Mouse (Mus musculus): Measurements from ENCODE around the gene Timm44. TPM values are rescaled to one million over a fixed set of nuclear protein-coding genes. Genes with fewer than 3 reads are reported as not detected.
A peak's percentile ranks its signal among the peaks of the same experiment; 100 is the strongest.
"Not testable (repeated sequence)": the region's sequence is repeated elsewhere in the genome, so short reads cannot be mapped to it uniquely, and the experiment has no call there.

Timm44 gene
- total RNA-seq, 2 experiments from 2014 or later = 71.3 to 74.9 TPM

- no peak for DNase-seq
- intact Hi-C loops (cut with DNase I) = loop anchor here (5.0 kb wide), 1 partner anchor 105 kb away; no protein-coding TSS in a partner anchor
Observed at GRCm38 (mm10) chr8:4267627-4268026, 8.1 kb downstream of the Timm44 start.

GRCm38 (mm10) chr8:4265160-4265914 is 10.4 kb downstream of the Timm44 start:
- no peak for DNase-seq
- intact Hi-C loops (cut with DNase I) = loop anchor here (5.0 kb wide), 1 partner anchor 107 kb away; no protein-coding TSS in a partner anchor

GRCm38 (mm10) chr8:4263105-4263791 is 12.5 kb downstream of the Timm44 start:
- intact Hi-C loops (cut with DNase I) = no loop called here
- no peak for DNase-seq

GRCm38 (mm10) chr8:4259805-4260170 is 15.9 kb downstream of the Timm44 start:
- intact Hi-C loops (cut with DNase I) = loop anchor here (5.0 kb wide), 1 partner anchor 117 kb away; no protein-coding TSS in a partner anchor
- DNase-seq = no peak

- intact Hi-C loops (cut with DNase I) = loop anchor here (5.0 kb wide), 1 partner anchor 117 kb away; no protein-coding TSS in a partner anchor
- peak; percentile 84 to 91 for DNase-seq
Observed at GRCm38 (mm10) chr8:4259125-4259804, 16.4 kb downstream of the Timm44 start, which contains the start of gene Ctxn1. TSS of gene Ctxn1 (minus strand) at chr8:4259274.

GRCm38 (mm10) chr8:4258678-4259077 is 17.0 kb downstream of the Timm44 start:
- intact Hi-C loops (cut with DNase I) = loop anchor here (5.0 kb wide), 1 partner anchor 116 kb away; no protein-coding TSS in a partner anchor
- no peak for DNase-seq

- intact Hi-C loops (cut with DNase I) = loop anchor here (5.0 kb wide), 1 partner anchor 116 kb away; no protein-coding TSS in a partner anchor
- DNase-seq = peak; percentile 51 to 59
Observed at GRCm38 (mm10) chr8:4258233-4258632, 17.5 kb downstream of the Timm44 start.

- intact Hi-C loops (cut with DNase I) = loop anchor here (5.0 kb wide), 1 partner anchor 115 kb away; no protein-coding TSS in a partner anchor
- DNase-seq = no peak
Observed at GRCm38 (mm10) chr8:4257350-4257749, 18.4 kb downstream of the Timm44 start.

GRCm38 (mm10) chr8:4256911-4257310 is 18.8 kb downstream of the Timm44 start:
- intact Hi-C loops (cut with DNase I) = loop anchor here (5.0 kb wide), 1 partner anchor 115 kb away; no protein-coding TSS in a partner anchor
- no peak for DNase-seq

- intact Hi-C loops (cut with DNase I) = loop anchor here (5.0 kb wide), 1 partner anchor 113 kb away; no protein-coding TSS in a partner anchor
- DNase-seq = not testable (repeated sequence)
Observed at GRCm38 (mm10) chr8:4255471-4255870, 20.2 kb downstream of the Timm44 start.

GRCm38 (mm10) chr8:4254001-4254400 is 21.7 kb downstream of the Timm44 start:
- no peak for DNase-seq
- intact Hi-C loops (cut with DNase I) = loop anchor here (5.0 kb wide), 1 partner anchor 68 kb away; no protein-coding TSS in a partner anchor

- intact Hi-C loops (cut with DNase I) = loop anchor here (5.0 kb wide), 1 partner anchor 69 kb away; no protein-coding TSS in a partner anchor
- DNase-seq = peak; percentile 94
Observed at GRCm38 (mm10) chr8:4252934-4253841, 22.5 kb downstream of the Timm44 start, which contains the start of gene Snapc2. TSS of gene Snapc2 (plus strand) at chr8:4253080.

GRCm38 (mm10) chr8:4252116-4252760 is 23.5 kb downstream of the Timm44 start:
- intact Hi-C loops (cut with DNase I) = loop anchor here (5.0 kb wide), 1 partner anchor 70 kb away; no protein-coding TSS in a partner anchor
- no peak for DNase-seq

GRCm38 (mm10) chr8:4250306-4250970 is 25.3 kb downstream of the Timm44 start:
- peak; percentile 77 to 78 for DNase-seq
- intact Hi-C loops (cut with DNase I) = loop anchor here (5.0 kb wide), 1 partner anchor 72 kb away; no protein-coding TSS in a partner anchor

- intact Hi-C loops (cut with DNase I) = loop anchor here (5.0 kb wide), 1 partner anchor 123 kb away; no protein-coding TSS in a partner anchor
- DNase-seq = no peak
Observed at GRCm38 (mm10) chr8:4249213-4249612, 26.5 kb downstream of the Timm44 start.

GRCm38 (mm10) chr8:4247951-4248540 is 27.7 kb downstream of the Timm44 start, which contains the start of gene Tgfbr3l:
TSS of gene Tgfbr3l (plus strand) at chr8:4248214.
- intact Hi-C loops (cut with DNase I) = loop anchor here (5.0 kb wide), 1 partner anchor 124 kb away; no protein-coding TSS in a partner anchor
- DNase-seq = no peak

GRCm38 (mm10) chr8:4247241-4247640 is 28.5 kb downstream of the Timm44 start:
- intact Hi-C loops (cut with DNase I) = loop anchor here (5.0 kb wide), 1 partner anchor 125 kb away; no protein-coding TSS in a partner anchor
- no peak for DNase-seq
